Mouse (Mus musculus) splenic B cell, adult 2 months (primary cell): ENCODE results near the gene Hap1.
"Not testable (repeated sequence)": the region's sequence is repeated elsewhere in the genome, so short reads cannot be mapped to it uniquely, and the experiment has no call there.

Experiments used
- DNase-seq: peaks from one replicate; pipeline ENCODE4 v3.0.0-alpha.2; 2011; ENCODE audit warnings: low read depth, low spot score
- H3K27me3 ChIP-seq: 2 replicates; pipeline ENCODE4 v1.6.1; 2012; ENCODE audit warnings: mild to moderate bottlenecking, low read length, moderate library complexity, mixed read lengths; ENCODE audit not compliant: control insufficient read depth, poor library complexity, insufficient read depth, severe bottlenecking
- H3K36me3 ChIP-seq: 2 replicates; pipeline ENCODE4 v1.6.1; 2012; ENCODE audit warnings: mild to moderate bottlenecking, low read length, moderate library complexity, mixed read lengths; ENCODE audit not compliant: control insufficient read depth, poor library complexity, insufficient read depth, severe bottlenecking

The Hap1 gene

GRCm38 (mm10) chr11:100355151-100355951 is 577 bp downstream of the Hap1 start:
- H3K27me3 ChIP-seq = peaks cover 3% of the 10 kb centered on the region
- DNase-seq = peak; percentile 69

GRCm38 (mm10) chr11:100352076-100352857 is 3.7 kb downstream of the Hap1 start:
- DNase-seq = peak; percentile 48

More at GRCm38 (mm10) chr11:100355151-100355951, 577 bp downstream of the Hap1 start:
- H3K36me3 ChIP-seq = no peaks in the 10 kb centered on the region

GRCm38 (mm10) chr11:100344269-100344668 is 11.7 kb downstream of the Hap1 start:
- Histone ChIP-seq H3K27me3 (no peaks in the 10 kb centered on the region), H3K36me3 (no peaks in the 10 kb centered on the region)
- DNase-seq = no peak

More at GRCm38 (mm10) chr11:100352076-100352857, 3.7 kb downstream of the Hap1 start:
- peaks cover 3% of the 10 kb centered on the region for H3K27me3 ChIP-seq
- H3K36me3 ChIP-seq = no peaks in the 10 kb centered on the region

GRCm38 (mm10) chr11:100335731-100336130 is 20.2 kb downstream of the Hap1 start:
- no peaks in the 10 kb centered on the region for H3K36me3 ChIP-seq
- no peaks in the 10 kb centered on the region for H3K27me3 ChIP-seq
- DNase-seq = no peak

GRCm38 (mm10) chr11:100333944-100334457 is 21.9 kb downstream of the Hap1 start, which contains the start of gene Gast:
Gene Gast (plus strand): TSS chr11:100334407.
- no peak for DNase-seq
- no peaks in the 10 kb centered on the region for H3K27me3 ChIP-seq
- no peaks in the 10 kb centered on the region for H3K36me3 ChIP-seq

GRCm38 (mm10) chr11:100332766-100333515 is 23.0 kb downstream of the Hap1 start:
- Histone ChIP-seq H3K36me3 (no peaks in the 10 kb centered on the region), H3K27me3 (no peaks in the 10 kb centered on the region)
- no peak for DNase-seq

GRCm38 (mm10) chr11:100330816-100331375 is 25.0 kb downstream of the Hap1 start:
- not testable (repeated sequence) for H3K27me3 ChIP-seq, DNase-seq, H3K36me3 ChIP-seq

GRCm38 (mm10) chr11:100330235-100330634 is 25.7 kb downstream of the Hap1 start:
- DNase-seq = no peak
- H3K27me3 ChIP-seq = no peaks in the 10 kb centered on the region
- no peaks in the 10 kb centered on the region for H3K36me3 ChIP-seq

- no peak for DNase-seq
- Histone ChIP-seq H3K27me3 (no peaks in the 10 kb centered on the region), H3K36me3 (no peaks in the 10 kb centered on the region)
Observed at GRCm38 (mm10) chr11:100327761-100328160, 28.2 kb downstream of the Hap1 start.

GRCm38 (mm10) chr11:100327316-100327715 is 28.6 kb downstream of the Hap1 start:
- DNase-seq = no peak
- Histone ChIP-seq H3K36me3 (peaks cover 1% of the 10 kb centered on the region; the same call in 1 of the 2 replicates), H3K27me3 (no peaks in the 10 kb centered on the region)

GRCm38 (mm10) chr11:100325062-100325629 is 30.8 kb downstream of the Hap1 start:
- Histone ChIP-seq H3K36me3 (peaks cover 9% of the 10 kb centered on the region), H3K27me3 (no peaks in the 10 kb centered on the region)
- peak; percentile 44 for DNase-seq

GRCm38 (mm10) chr11:100323578-100323977 is 32.4 kb downstream of the Hap1 start:
- DNase-seq = peak; percentile 87
- H3K36me3 ChIP-seq = peaks cover 9% of the 10 kb centered on the region

GRCm38 (mm10) chr11:100322591-100323258 is 33.2 kb downstream of the Hap1 start:
- DNase-seq = peak; percentile 24
- H3K27me3 ChIP-seq = no peaks in the 10 kb centered on the region
- H3K36me3 ChIP-seq = peaks cover 9% of the 10 kb centered on the region

More at GRCm38 (mm10) chr11:100323578-100323977, 32.4 kb downstream of the Hap1 start:
- no peaks in the 10 kb centered on the region for H3K27me3 ChIP-seq
